17 mouse cellular contexts compared by ENCODE assay signal in the genomic region with DNA sequence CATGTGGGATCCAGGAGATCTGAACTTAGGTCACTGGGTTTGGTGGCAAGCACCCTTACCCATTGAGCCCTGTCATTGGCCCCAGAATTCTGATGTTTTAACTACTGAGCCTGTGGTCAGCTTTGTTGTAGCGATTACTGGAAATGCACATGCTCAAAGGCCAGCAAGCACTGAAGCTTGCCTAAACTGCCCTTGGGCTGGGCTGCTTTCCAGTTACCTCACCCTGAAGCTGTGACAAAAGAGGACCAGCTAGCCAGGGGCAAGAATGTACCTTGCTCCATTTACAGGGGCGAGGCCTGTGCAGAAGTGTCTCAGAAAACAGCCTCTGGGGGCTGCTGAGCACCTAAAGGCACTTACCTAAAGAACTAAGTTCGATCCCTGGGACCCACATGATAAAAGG. TPM values are rescaled to one million over a fixed set of nuclear protein-coding genes. Genes with fewer than 3 reads are reported as not detected.
A peak's percentile ranks its signal among the peaks of the same experiment; 100 is the strongest.
DNase-seq lines count a peak whose midpoint lies in the region; ATAC-seq lines count a peak whose summit lies in the region.
"Had no signal": no experiment of that assay in that cellular context is flagged by ENCODE, and none has a peak within 500 bp of the region (broad histone marks: within the 10 kb centered on the region; RNA-seq: fewer than 3 reads in every experiment).

No protein-coding gene starts in this region.

- intact Hi-C loops in heart, postnatal 10 days (cut with DNase I) = no loop called here

- no peaks in the 10 kb centered on the region for H3K36me3 ChIP-seq in heart, embryonic 11.5 days (ENCODE audit: control insufficient read depth, insufficient read depth, low read length)
- H3K36me3 ChIP-seq: forebrain, embryonic 10.5 days; limb, embryonic 13.5 days; liver, embryonic 15.5 days; midbrain, embryonic 13.5 days; neural tube, embryonic 12.5 days had no signal

- H3K27ac ChIP-seq in heart, embryonic 11.5 days (ENCODE audit: low read depth, low read length) = no peak overlapping the region
- H3K27ac ChIP-seq: kidney, postnatal 0 days; limb, embryonic 13.5 days; liver, embryonic 15.5 days; midbrain, embryonic 13.5 days; neural tube, embryonic 12.5 days had no signal

- WGBS in heart, embryonic 11.5 days (ENCODE audit: insufficient replicate concordance) = 76% methylated on average over 3 of the region's 3 CpGs

- DNase-seq in adrenal gland, adult 8-10 months = peak; percentile 46
- DNase-seq in adrenal gland, adult 18-20 months (ENCODE audit: low spot score in 2 of 2) = no peak
- DNase-seq in heart, postnatal 10 days = peak; percentile 41 to 55
- DNase-seq in 3T3-L1 (ENCODE audit: low read depth, low spot score) (peak; percentile 12), ZHBTc4 (ENCODE audit: low read depth, low spot score) (peak; percentile 78)
- no peak for DNase-seq in thymus, postnatal 25 days
- DNase-seq: cerebellum, adult 11 months; cerebellum, postnatal 36 days; thymus, postnatal 14 days had no signal

- H3K9me3 ChIP-seq in heart, embryonic 11.5 days (replicated peaks; ENCODE audit: control insufficient read depth, low read length) = no peaks in the 10 kb centered on the region
- H3K9me3 ChIP-seq: forebrain, embryonic 10.5 days; limb, embryonic 13.5 days; liver, embryonic 15.5 days; midbrain, embryonic 13.5 days had no signal

- H3K27me3 ChIP-seq in heart, embryonic 11.5 days (ENCODE audit: control insufficient read depth, insufficient read depth, low read length) = no peaks in the 10 kb centered on the region
- H3K27me3 ChIP-seq: limb, embryonic 13.5 days; midbrain, embryonic 13.5 days; neural tube, embryonic 12.5 days had no signal

- peaks cover 12% of the 10 kb centered on the region for H3K4me1 ChIP-seq in heart, embryonic 11.5 days (ENCODE audit: control insufficient read depth, insufficient read depth, low read length)

- no peak overlapping the region for H3K9ac ChIP-seq in heart, embryonic 11.5 days (ENCODE audit: low read depth, low read length)
- H3K9ac ChIP-seq: limb, embryonic 13.5 days; liver, embryonic 15.5 days; midbrain, embryonic 13.5 days; neural tube, embryonic 12.5 days had no signal

- no peak overlapping the region for H3K4me2 ChIP-seq in heart, embryonic 11.5 days
- H3K4me2 ChIP-seq: limb, embryonic 13.5 days; liver, embryonic 15.5 days; midbrain, embryonic 13.5 days; neural tube, embryonic 12.5 days had no signal

- no peak overlapping the region for H3K4me3 ChIP-seq in heart, embryonic 11.5 days (ENCODE audit: low read depth, low read length)
- H3K4me3 ChIP-seq: forebrain, embryonic 10.5 days; limb, embryonic 13.5 days; liver, embryonic 15.5 days; midbrain, embryonic 13.5 days; neural tube, embryonic 12.5 days had no signal

- ATAC-seq in heart, embryonic 11.5 days (replicated peaks; ENCODE audit: insufficient number of reproducible peaks, low FRiP score, low TSS enrichment) = no peak
- ATAC-seq: inflammation-experienced regulatory T-cells, adult 6 months; midbrain, embryonic 13.5 days had no signal

RNA-seq across cellular contexts. Expression of gene Hip1, which starts 51.8 kb away (rescaled TPM):
- 10 to 100 TPM; 18.9 to 39.9 (median 33.1) TPM for total RNA-seq in adrenal gland, adult 8-10 months (2022)
- 10 to 100 TPM; 19.7 to 24.4 TPM for total RNA-seq in adrenal gland, adult 18-20 months (2021)
- total RNA-seq in heart, postnatal 10 days (2021) = 10 to 100 TPM; 43.3 to 51.8 TPM
- 33.2 and 37.6 TPM in 2 replicates for polyA plus RNA-seq in heart, embryonic 11.5 days (2014; fragmentation: Nextera tagmentation; extraction: Ambion mirVana)

Comparison
In these comparisons a context has a peak if more than half of its experiments do, and no peak if none do; other contexts are left out.
1. DNase-seq: peak in adrenal gland, adult 8-10 months (single experiment), heart, postnatal 10 days (2 of 2), 3T3-L1 (single experiment) and ZHBTc4 (single experiment); none in adrenal gland, adult 18-20 months (0 of 2) and thymus, postnatal 25 days (single experiment).